Mouse (Mus musculus) cerebellum, adult (tissue): ENCODE data around the gene Ccdc81.
A peak's percentile ranks its signal among the peaks of the same experiment; 100 is the strongest.

Source experiments
- ATAC-seq: cut with Nextera tagmentation; 2 replicates; pipeline ENCODE4 v1.9.2; 2017; ENCODE audit warnings: mild to moderate bottlenecking, moderate library complexity, mixed read lengths; ENCODE audit not compliant: insufficient number of reproducible peaks, low FRiP score, low TSS enrichment

The Ccdc81 gene

GRCm38 (mm10) chr7:89879686-89880085, 23.7 kb downstream of the Ccdc81 start:
- no peak for ATAC-seq

- no peak for ATAC-seq
Observed at GRCm38 (mm10) chr7:89867221-89867620, 36.2 kb downstream of the Ccdc81 start.

GRCm38 (mm10) chr7:89864769-89865168, 38.7 kb downstream of the Ccdc81 start:
- no peak for ATAC-seq

GRCm38 (mm10) chr7:89856440-89857217, 46.8 kb downstream of the Ccdc81 start:
- ATAC-seq = no peak

GRCm38 (mm10) chr7:89855196-89855595, 48.2 kb downstream of the Ccdc81 start:
- ATAC-seq = no peak

- ATAC-seq = 0 out of 2 replicates have a peak, but pooled peaks have one; percentile 40
Observed at GRCm38 (mm10) chr7:89853131-89853530, 50.3 kb downstream of the Ccdc81 start.

GRCm38 (mm10) chr7:89852158-89853095, 51.0 kb downstream of the Ccdc81 start:
- no peak for ATAC-seq

- ATAC-seq = no peak
Observed at GRCm38 (mm10) chr7:89850510-89850909, 52.9 kb downstream of the Ccdc81 start.

GRCm38 (mm10) chr7:89845669-89846068, 57.8 kb downstream of the Ccdc81 start:
- no peak for ATAC-seq

GRCm38 (mm10) chr7:89843533-89843932, 59.9 kb downstream of the Ccdc81 start:
- no peak for ATAC-seq

GRCm38 (mm10) chr7:89843121-89843520, 60.3 kb downstream of the Ccdc81 start:
- no peak for ATAC-seq

- ATAC-seq = no peak
Observed at GRCm38 (mm10) chr7:89842404-89842715, 61.1 kb downstream of the Ccdc81 start.

- peak; percentile 68 for ATAC-seq
Observed at GRCm38 (mm10) chr7:89841670-89842403, 61.6 kb downstream of the Ccdc81 start.

- no peak for ATAC-seq
Observed at GRCm38 (mm10) chr7:89839721-89840120, 63.7 kb downstream of the Ccdc81 start.

GRCm38 (mm10) chr7:89837841-89838240, 65.6 kb downstream of the Ccdc81 start:
- no peak for ATAC-seq

- no peak for ATAC-seq
Observed at GRCm38 (mm10) chr7:89836676-89837075, 66.8 kb downstream of the Ccdc81 start.

GRCm38 (mm10) chr7:89835566-89835965, 67.9 kb downstream of the Ccdc81 start:
- peak; percentile 69; the same call in 1 of the 2 replicates for ATAC-seq

GRCm38 (mm10) chr7:89833521-89833920, 69.9 kb downstream of the Ccdc81 start:
- ATAC-seq = no peak

- peak; percentile 45; the same call in 1 of the 2 replicates for ATAC-seq
Observed at GRCm38 (mm10) chr7:89829201-89829600, 74.2 kb downstream of the Ccdc81 start.

GRCm38 (mm10) chr7:89828436-89829065, 74.9 kb downstream of the Ccdc81 start:
- ATAC-seq = no peak
